Mouse (Mus musculus): ENCODE results near the gene Cldn34b1. TPM values are rescaled to one million over a fixed set of nuclear protein-coding genes. Genes with fewer than 3 reads are reported as not detected.
"Not testable (repeated sequence)": the region's sequence is repeated elsewhere in the genome, so short reads cannot be mapped to it uniquely, and the experiment has no call there.

Cldn34b1 gene
- not detected in 2 replicates for polyA plus RNA-seq (2016; fragmentation: Nextera tagmentation; extraction: Ambion mirVana)

DNA sequence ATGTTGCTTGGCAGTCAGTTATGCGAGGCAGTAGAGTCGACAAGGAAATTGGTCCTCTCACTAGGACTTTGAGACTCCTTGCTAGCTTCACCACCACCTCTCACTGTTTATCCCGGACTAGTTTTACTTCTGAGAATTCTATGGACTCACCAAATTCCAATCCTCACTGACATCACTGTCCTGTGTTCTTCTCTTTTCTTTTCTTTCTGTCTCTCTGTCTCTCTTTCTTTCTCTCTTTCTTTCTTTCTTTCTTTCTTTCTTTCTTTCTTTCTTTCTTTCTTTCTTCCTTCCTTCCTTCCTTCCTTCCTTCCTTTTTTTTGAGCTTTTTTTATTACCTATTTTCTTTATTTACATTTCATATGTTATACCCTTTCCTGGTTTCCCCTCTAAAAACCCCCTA lies at the start of gene Cldn34b1:
Gene Cldn34b1, minus strand, starts transcription at position 101 of the 400 bp plus-strand sequence.
- not testable (repeated sequence) for H3K27ac ChIP-seq; H3K4me1 ChIP-seq; H3K9me3 ChIP-seq (replicated peaks); H3K4me2 ChIP-seq (replicated peaks); H3K36me3 ChIP-seq; H3K27me3 ChIP-seq; H3K4me3 ChIP-seq; ATAC-seq (ENCODE audit: low FRiP score); H3K9ac ChIP-seq
- WGBS, result 74% methylated on average over 3 of the region's 3 CpGs

DNA sequence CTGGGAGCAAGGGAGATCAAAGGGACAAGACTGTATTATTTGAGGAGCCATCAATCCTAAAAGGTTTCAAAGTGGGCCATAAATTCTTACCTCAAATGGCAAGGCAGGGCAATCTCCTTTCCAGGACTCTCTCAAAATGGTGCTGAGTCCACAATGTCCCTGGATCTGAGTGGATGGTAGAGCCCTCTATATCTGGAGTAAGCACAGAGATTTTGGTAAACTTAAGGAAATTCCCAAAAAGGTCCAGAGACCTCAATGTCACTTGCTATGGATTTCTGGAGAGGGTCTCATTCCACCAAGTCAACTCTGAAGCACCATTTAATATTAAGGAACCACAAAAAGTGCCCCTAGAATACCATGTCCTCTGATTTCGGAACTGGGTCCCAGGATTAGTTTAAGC lies 45.8 kb upstream of the Cldn34b1 start, which contains the start of gene Magea6:
Gene Magea6, minus strand, starts transcription at position 101 of the 400 bp plus-strand sequence.
- not testable (repeated sequence) for H3K36me3 ChIP-seq; H3K27me3 ChIP-seq; H3K4me1 ChIP-seq; H3K4me2 ChIP-seq (replicated peaks); H3K9ac ChIP-seq; H3K9me3 ChIP-seq (replicated peaks); H3K27ac ChIP-seq; H3K4me3 ChIP-seq; ATAC-seq (ENCODE audit: low FRiP score)
- WGBS, result 55% methylated on average over 1 of the region's 1 CpGs

Other genes starting within 250 kb of the Cldn34b1 start
- gene Magea6, start 45.7 kb upstream of the Cldn34b1 start, polyA plus RNA-seq (2016; fragmentation: Nextera tagmentation; extraction: Ambion mirVana), result not detected in 2 replicates
- gene Magea3, start 59.2 kb upstream of the Cldn34b1 start, polyA plus RNA-seq (2016; fragmentation: Nextera tagmentation; extraction: Ambion mirVana), result not detected in 2 replicates
- gene Magea8, start 105.6 kb upstream of the Cldn34b1 start, polyA plus RNA-seq (2016; fragmentation: Nextera tagmentation; extraction: Ambion mirVana), result not detected in 2 replicates
- gene Magea5, start 172.9 kb upstream of the Cldn34b1 start, polyA plus RNA-seq (2016; fragmentation: Nextera tagmentation; extraction: Ambion mirVana), result not detected in 2 replicates
- not detected in 2 replicates for gene Magea1, start 199.5 kb upstream of the Cldn34b1 start, polyA plus RNA-seq (2016; fragmentation: Nextera tagmentation; extraction: Ambion mirVana)
- gene Magea2, start 203.4 kb upstream of the Cldn34b1 start, polyA plus RNA-seq (2016; fragmentation: Nextera tagmentation; extraction: Ambion mirVana), result not detected in 2 replicates
- not detected in 2 replicates for gene Cldn34b2, start 238.1 kb upstream of the Cldn34b1 start, polyA plus RNA-seq (2016; fragmentation: Nextera tagmentation; extraction: Ambion mirVana)

Measured in hindbrain, embryonic 12.5 days (tissue).